Mouse (Mus musculus) small intestine, adult 2 months (tissue): ENCODE data around the gene Gm28044.

Experiments used
- CTCF ChIP-seq: fragments of 200-500 bp; IDR thresholded peaks from 2 replicates; pipeline ENCODE4 v1.5.1; 2012; ENCODE audit warnings: low read depth, mild to moderate bottlenecking, control low read depth, inconsistent platforms, low read length, moderate library complexity, mixed read lengths; ENCODE audit not compliant: insufficient replicate concordance, insufficient read length; ENCODE audit errors: extremely low read depth
- POLR2A ChIP-seq: fragments of 200-500 bp; IDR thresholded peaks from 2 replicates; pipeline ENCODE4 v1.6.1; 2012; ENCODE audit warnings: low read depth, mild to moderate bottlenecking, control low read depth, inconsistent platforms, low read length, moderate library complexity

DNA sequence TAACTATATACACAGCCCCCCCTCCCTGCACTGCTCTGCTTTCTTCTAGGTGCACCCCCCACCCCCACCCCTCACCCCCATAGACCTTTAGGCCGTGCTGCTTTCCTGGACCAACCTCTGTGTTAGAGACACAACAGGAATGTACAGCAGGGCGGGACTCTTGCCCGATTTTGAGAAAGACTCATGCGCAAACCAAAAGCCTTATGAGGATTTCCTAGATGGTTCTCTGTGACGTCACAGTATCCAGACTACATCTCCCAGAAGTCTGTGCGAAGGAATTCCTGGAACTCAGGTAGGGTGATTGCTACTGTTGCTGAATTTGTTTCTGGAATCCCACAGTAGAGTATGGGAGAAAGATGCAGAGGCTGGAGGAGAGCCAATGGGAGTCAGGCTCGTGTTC lies 82.0 kb downstream of the Gm28044 start, which contains the start of gene Zfp458:
- TF ChIP-seq CTCF (no peak), POLR2A (no peak)
